Mouse (Mus musculus): ENCODE results near the gene Twnk.

The Twnk gene

GRCm38 (mm10) chr19:45005444-45005843 lies at the start of gene Twnk:
Twnk (plus strand) TSS chr19:45005663.
- DNase-seq (ENCODE audit: low read depth, low spot score), result no peak

GRCm38 (mm10) chr19:44959633-44960032 lies 45.8 kb upstream of the Twnk start:
- DNase-seq (ENCODE audit: low read depth, low spot score), result no peak

GRCm38 (mm10) chr19:44965978-44966377 lies 39.5 kb upstream of the Twnk start:
- DNase-seq (ENCODE audit: low read depth, low spot score), result no peak

GRCm38 (mm10) chr19:44968329-44968728 lies 37.1 kb upstream of the Twnk start:
- no peak for DNase-seq (ENCODE audit: low read depth, low spot score)

- no peak for DNase-seq (ENCODE audit: low read depth, low spot score)
These were observed 28.8 kb upstream of the Twnk start for GRCm38 (mm10) chr19:44976636-44977035.

GRCm38 (mm10) chr19:44977148-44977547 lies 28.3 kb upstream of the Twnk start:
- DNase-seq (ENCODE audit: low read depth, low spot score), result no peak

GRCm38 (mm10) chr19:44980787-44981186 lies 24.7 kb upstream of the Twnk start:
- no peak for DNase-seq (ENCODE audit: low read depth, low spot score)

GRCm38 (mm10) chr19:44982477-44983115 lies 22.9 kb upstream of the Twnk start:
- no peak for DNase-seq (ENCODE audit: low read depth, low spot score)

- no peak for DNase-seq (ENCODE audit: low read depth, low spot score)
These were observed 22.1 kb upstream of the Twnk start for GRCm38 (mm10) chr19:44983366-44983765.

GRCm38 (mm10) chr19:44984420-44984819 lies 21.0 kb upstream of the Twnk start:
- DNase-seq (ENCODE audit: low read depth, low spot score), result no peak

GRCm38 (mm10) chr19:44985159-44985988 lies 20.1 kb upstream of the Twnk start:
- no peak for DNase-seq (ENCODE audit: low read depth, low spot score)

GRCm38 (mm10) chr19:44987004-44987403 lies 18.5 kb upstream of the Twnk start:
- DNase-seq (ENCODE audit: low read depth, low spot score), result no peak

- no peak for DNase-seq (ENCODE audit: low read depth, low spot score)
These were observed 17.6 kb upstream of the Twnk start for GRCm38 (mm10) chr19:44987851-44988250.

GRCm38 (mm10) chr19:44988321-44988720 lies 17.1 kb upstream of the Twnk start:
- DNase-seq (ENCODE audit: low read depth, low spot score), result no peak

- DNase-seq (ENCODE audit: low read depth, low spot score), result no peak
These were observed 16.5 kb upstream of the Twnk start, which contains the start of gene Sema4g for GRCm38 (mm10) chr19:44988831-44989566. Sema4g (plus strand) TSS chr19:44989101.

GRCm38 (mm10) chr19:44989567-44990495 lies 15.6 kb upstream of the Twnk start:
- DNase-seq (ENCODE audit: low read depth, low spot score), result no peak

- no peak for DNase-seq (ENCODE audit: low read depth, low spot score)
These were observed 14.4 kb upstream of the Twnk start for GRCm38 (mm10) chr19:44991031-44991430.

GRCm38 (mm10) chr19:44992246-44992645 lies 13.2 kb upstream of the Twnk start:
- no peak for DNase-seq (ENCODE audit: low read depth, low spot score)

- no peak for DNase-seq (ENCODE audit: low read depth, low spot score)
These were observed 12.8 kb upstream of the Twnk start for GRCm38 (mm10) chr19:44992712-44993111.

GRCm38 (mm10) chr19:44997786-44998185 lies 7.7 kb upstream of the Twnk start:
- DNase-seq (ENCODE audit: low read depth, low spot score), result no peak

GRCm38 (mm10) chr19:44999647-45000046 lies 5.8 kb upstream of the Twnk start:
- DNase-seq (ENCODE audit: low read depth, low spot score), result no peak

Data from retina, adult 2 months (tissue).